Mouse (Mus musculus): ENCODE measurements around the gene Rab11fip3. TPM values are rescaled to one million over a fixed set of nuclear protein-coding genes. Genes with fewer than 3 reads are reported as not detected.

The Rab11fip3 gene
- total RNA-seq, 2 experiments from 2014 or later, result 76.3 to 92.0 TPM

- Histone ChIP-seq H3K27ac (no peak within 1 kb of the TSS), H3K4me3 (peak within 1 kb of the TSS; percentile 65)
- intact Hi-C loops (cut with DNase I), result no loop called here
- no peak for TF ChIP-seq CTCF (IDR thresholded peaks at IDR 0.05)
- no peak for DNase-seq
Observed at GRCm38 (mm10) chr17:25951803-25952623, 117.3 kb downstream of the Rab11fip3 start, which contains the start of gene A930017K11Rik. Gene A930017K11Rik, minus strand, starts transcription at chr17:25952565.

- intact Hi-C loops (cut with DNase I), result no loop called here
- Histone ChIP-seq H3K27ac (no peak overlapping the region), H3K4me3 (peak overlapping the region; percentile 65)
- peak; percentile 34 for DNase-seq
- TF ChIP-seq CTCF (IDR thresholded peaks at IDR 0.05), result no peak
Observed at GRCm38 (mm10) chr17:25951225-25951802, 118.0 kb downstream of the Rab11fip3 start.

- TF ChIP-seq CTCF (IDR thresholded peaks at IDR 0.05), result no peak
- Histone ChIP-seq H3K27ac (no peak overlapping the region), H3K4me3 (no peak overlapping the region)
- intact Hi-C loops (cut with DNase I), result no loop called here
- no peak for DNase-seq
Observed at GRCm38 (mm10) chr17:25950706-25951105, 118.6 kb downstream of the Rab11fip3 start.

DNA sequence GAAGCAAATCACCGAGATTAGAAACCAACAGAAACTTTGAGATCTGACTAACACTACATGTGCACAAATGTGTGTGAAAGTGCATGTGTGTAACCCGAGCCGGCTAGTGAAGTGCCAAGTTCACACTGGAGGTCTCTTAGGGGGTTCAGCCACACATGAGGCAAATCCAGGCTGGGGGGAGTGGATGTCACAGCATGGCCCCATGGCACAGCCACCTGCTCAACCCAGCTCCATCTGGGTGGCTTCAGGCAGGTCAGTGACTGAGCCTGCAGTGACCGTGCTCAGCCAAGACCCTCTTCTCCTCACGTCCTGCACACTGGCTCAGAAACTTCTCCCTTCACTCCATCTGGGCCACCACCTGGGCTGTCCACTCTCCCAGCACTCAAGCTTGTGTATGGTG lies 119.4 kb downstream of the Rab11fip3 start:
- TF ChIP-seq CTCF (IDR thresholded peaks at IDR 0.05), result no peak
- no peak overlapping the region for H3K27ac ChIP-seq
- intact Hi-C loops (cut with DNase I), result no loop called here
- DNase-seq, result no peak
- H3K4me3 ChIP-seq, result no peak overlapping the region

DNA sequence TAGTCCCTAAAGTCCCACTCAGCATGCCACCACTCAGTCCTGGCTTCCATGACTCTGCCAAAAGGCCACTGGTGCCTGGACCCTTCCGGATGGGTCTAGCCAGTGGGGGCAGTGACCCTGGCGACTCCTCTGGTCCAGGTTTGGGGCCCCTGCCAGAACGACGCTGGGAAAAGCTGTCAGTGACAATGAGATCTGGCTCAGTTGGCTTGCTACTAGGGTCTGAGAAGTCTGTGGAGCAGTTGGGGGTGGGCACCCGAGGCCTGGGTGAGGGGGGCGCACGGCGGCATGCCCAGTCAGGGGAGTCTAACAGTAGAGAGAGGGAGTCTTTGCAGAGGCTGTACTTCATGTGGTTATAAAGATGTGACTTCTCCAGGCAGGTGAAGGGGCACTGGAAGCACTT lies 121.3 kb downstream of the Rab11fip3 start:
- DNase-seq, result no peak
- TF ChIP-seq CTCF (IDR thresholded peaks at IDR 0.05), result no peak
- intact Hi-C loops (cut with DNase I), result no loop called here
- H3K27ac ChIP-seq, result no peak overlapping the region
- H3K4me3 ChIP-seq, result no peak overlapping the region

DNA sequence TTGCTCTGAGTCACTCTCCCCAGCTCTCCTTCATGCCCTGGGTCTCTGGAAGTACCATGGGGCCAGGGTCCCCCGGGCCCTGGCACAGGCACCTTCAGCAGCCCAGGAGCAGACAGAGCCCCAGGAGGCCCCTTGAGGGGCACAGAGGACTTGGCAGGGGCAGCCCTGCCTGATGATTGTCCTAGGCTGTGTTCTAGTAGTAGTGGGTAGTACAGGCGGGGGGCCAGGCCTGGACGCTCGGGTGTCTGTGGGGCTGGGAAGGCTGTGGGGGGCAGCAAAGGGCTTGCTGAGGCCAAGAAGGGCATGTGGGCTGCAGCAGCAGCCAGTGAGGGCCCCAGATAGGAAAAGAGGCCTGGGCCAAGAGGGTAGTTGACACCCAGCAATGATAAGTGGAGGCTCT lies 121.8 kb downstream of the Rab11fip3 start:
- Histone ChIP-seq H3K27ac (no peak overlapping the region), H3K4me3 (no peak overlapping the region)
- intact Hi-C loops (cut with DNase I), result no loop called here
- no peak for DNase-seq
- no peak for TF ChIP-seq CTCF (IDR thresholded peaks at IDR 0.05)

GRCm38 (mm10) chr17:25946891-25947290 lies 122.5 kb downstream of the Rab11fip3 start:
- no peak overlapping the region for H3K4me3 ChIP-seq
- intact Hi-C loops (cut with DNase I), result no loop called here
- H3K27ac ChIP-seq, result no peak overlapping the region
- no peak for DNase-seq
- no peak for TF ChIP-seq CTCF (IDR thresholded peaks at IDR 0.05)

- intact Hi-C loops (cut with DNase I), result no loop called here
- no peak overlapping the region for H3K27ac ChIP-seq
- no peak for DNase-seq
- no peak overlapping the region for H3K4me3 ChIP-seq
- TF ChIP-seq CTCF (IDR thresholded peaks at IDR 0.05), result no peak
Observed at GRCm38 (mm10) chr17:25946349-25946748, 123.0 kb downstream of the Rab11fip3 start.

DNA sequence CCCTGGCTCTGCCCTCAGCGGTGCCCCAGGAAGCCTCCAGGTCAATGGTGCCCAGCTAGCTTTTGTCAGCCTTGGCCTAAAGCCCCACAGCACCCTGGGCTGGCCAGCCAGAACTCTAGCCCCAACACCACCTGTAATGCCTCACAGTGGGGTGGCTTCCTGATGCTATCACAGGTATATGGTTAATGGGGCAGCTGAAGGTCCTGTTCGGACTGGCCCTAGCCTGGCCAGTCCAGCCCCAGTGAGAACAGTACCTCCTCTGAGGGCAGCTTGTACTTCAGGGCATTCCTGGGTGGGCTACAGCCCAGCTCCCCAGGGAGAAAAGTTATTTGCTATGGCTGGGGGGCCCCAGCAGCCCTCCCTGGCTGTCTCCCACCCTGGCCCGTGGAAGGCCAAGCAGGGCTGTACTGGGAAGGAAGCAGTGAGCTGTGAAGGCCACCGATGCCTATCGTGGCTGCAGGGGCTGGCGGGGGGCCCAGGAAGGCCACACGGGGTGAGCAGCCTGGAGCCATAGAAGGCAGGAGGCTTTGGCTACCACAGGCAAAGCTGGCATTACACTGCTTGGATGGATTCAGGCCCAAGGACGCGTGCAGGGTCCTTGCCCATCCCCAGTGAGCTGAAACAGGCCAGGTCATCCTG lies 123.7 kb downstream of the Rab11fip3 start:
- no peak overlapping the region for H3K4me3 ChIP-seq
- DNase-seq, result peak; percentile 72
- peak overlapping the region; percentile 57 for H3K27ac ChIP-seq
- intact Hi-C loops (cut with DNase I), result no loop called here
- no peak for TF ChIP-seq CTCF (IDR thresholded peaks at IDR 0.05)

GRCm38 (mm10) chr17:25944366-25945163 lies 124.8 kb downstream of the Rab11fip3 start, which contains the start of the genes Pigq and Nhlrc4:
Gene Pigq, minus strand, starts transcription at chr17:25944936.
Gene Nhlrc4, minus strand, starts transcription at chr17:25944961.
- no peak for TF ChIP-seq CTCF (IDR thresholded peaks at IDR 0.05)
- intact Hi-C loops (cut with DNase I), result no loop called here
- H3K4me3 ChIP-seq, result no peak within 1 kb of the TSS
- peak within 1 kb of the TSS; percentile 57 for H3K27ac ChIP-seq
- no peak for DNase-seq

- no peak for DNase-seq
- TF ChIP-seq CTCF (IDR thresholded peaks at IDR 0.05), result no peak
- intact Hi-C loops (cut with DNase I), result no loop called here
- H3K4me3 ChIP-seq, result no peak overlapping the region
- no peak overlapping the region for H3K27ac ChIP-seq
Observed at GRCm38 (mm10) chr17:25943769-25944168, 125.6 kb downstream of the Rab11fip3 start.

DNA sequence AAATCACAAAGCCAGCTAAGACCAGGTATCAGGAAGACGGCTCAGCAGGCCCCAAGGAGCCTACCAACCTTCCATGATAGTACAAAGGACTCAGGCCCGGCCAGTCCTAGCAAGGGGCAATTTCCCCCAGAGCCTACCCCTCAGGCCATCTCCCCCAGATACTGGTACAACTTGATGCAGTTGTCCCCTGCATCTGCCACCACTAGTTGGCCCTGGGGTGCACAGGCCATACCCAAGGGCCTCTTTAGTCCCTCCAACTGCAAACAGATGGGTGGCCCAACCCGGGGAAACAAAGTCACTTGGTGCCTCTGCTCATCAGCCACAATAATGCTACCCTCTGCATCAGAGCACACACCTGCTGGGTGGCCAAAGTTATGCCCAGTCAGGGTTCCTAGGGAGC lies 126.1 kb downstream of the Rab11fip3 start:
- intact Hi-C loops (cut with DNase I), result no loop called here
- no peak for DNase-seq
- no peak overlapping the region for H3K4me3 ChIP-seq
- no peak for TF ChIP-seq CTCF (IDR thresholded peaks at IDR 0.05)
- no peak overlapping the region for H3K27ac ChIP-seq
